Mouse (Mus musculus) spleen, embryonic (tissue): ENCODE results near the gene Ccr4.
"Not testable (repeated sequence)": the region's sequence is repeated elsewhere in the genome, so short reads cannot be mapped to it uniquely, and the experiment has no call there.

Experiments used
- CTCF ChIA-PET: fragments of 350-600 bp; sonication (Branson Sonifier 250); formaldehyde crosslinking; loops from one replicate; lab custom pipeline; 2022; lab: Charles Lee

Gene Ccr4

GRCm38 (mm10) chr9:114522501-114522900, 17.8 kb upstream of the Ccr4 start:
- CTCF ChIA-PET: no interaction called here

- CTCF ChIA-PET: no interaction called here
These were observed 17.3 kb upstream of the Ccr4 start for GRCm38 (mm10) chr9:114522041-114522440.

GRCm38 (mm10) chr9:114520529-114520928, 15.8 kb upstream of the Ccr4 start:
- CTCF ChIA-PET: not testable (repeated sequence)

GRCm38 (mm10) chr9:114518812-114519477, 14.2 kb upstream of the Ccr4 start:
- CTCF ChIA-PET: no interaction called here

GRCm38 (mm10) chr9:114517924-114518497, 13.3 kb upstream of the Ccr4 start:
- CTCF ChIA-PET: no interaction called here

- CTCF ChIA-PET: no interaction called here
These were observed 10.6 kb upstream of the Ccr4 start, which contains the start of gene C130032M10Rik for GRCm38 (mm10) chr9:114515364-114515763. Gene C130032M10Rik (plus strand): TSS chr9:114515697.

GRCm38 (mm10) chr9:114512831-114513230, 8.1 kb upstream of the Ccr4 start:
- CTCF ChIA-PET: no interaction called here

GRCm38 (mm10) chr9:114509785-114510184, 5.1 kb upstream of the Ccr4 start:
- CTCF ChIA-PET: no interaction called here

GRCm38 (mm10) chr9:114507421-114507820, 2.7 kb upstream of the Ccr4 start:
- CTCF ChIA-PET: no interaction called here

GRCm38 (mm10) chr9:114506564-114506963, 1.8 kb upstream of the Ccr4 start:
- CTCF ChIA-PET: no interaction called here

- CTCF ChIA-PET: interaction anchor here (0.7 kb wide), 1 partner anchor 13 kb away, joined by 3 read pairs; no protein-coding TSS in a partner anchor
These were observed 1.8 kb downstream of the Ccr4 start for GRCm38 (mm10) chr9:114502711-114503427.

GRCm38 (mm10) chr9:114501913-114502312, 2.8 kb downstream of the Ccr4 start:
- CTCF ChIA-PET: no interaction called here

GRCm38 (mm10) chr9:114501111-114501510, 3.6 kb downstream of the Ccr4 start:
- CTCF ChIA-PET: no interaction called here

- CTCF ChIA-PET: no interaction called here
These were observed 4.8 kb downstream of the Ccr4 start for GRCm38 (mm10) chr9:114499783-114500515.

GRCm38 (mm10) chr9:114498218-114498617, 6.5 kb downstream of the Ccr4 start:
- CTCF ChIA-PET: no interaction called here

GRCm38 (mm10) chr9:114496469-114496868, 8.2 kb downstream of the Ccr4 start:
- CTCF ChIA-PET: interaction anchor here (0.7 kb wide), 1 partner anchor 81 kb away, joined by 3 read pairs; no protein-coding TSS in a partner anchor

- CTCF ChIA-PET: no interaction called here
These were observed 17.0 kb downstream of the Ccr4 start for GRCm38 (mm10) chr9:114487481-114488258.

- CTCF ChIA-PET: no interaction called here
These were observed 17.9 kb downstream of the Ccr4 start for GRCm38 (mm10) chr9:114486808-114487207.

GRCm38 (mm10) chr9:114484771-114485170, 19.9 kb downstream of the Ccr4 start:
- CTCF ChIA-PET: no interaction called here

- CTCF ChIA-PET: no interaction called here
These were observed 23.8 kb downstream of the Ccr4 start for GRCm38 (mm10) chr9:114480940-114481339.

- CTCF ChIA-PET: no interaction called here
These were observed 27.7 kb downstream of the Ccr4 start for GRCm38 (mm10) chr9:114477019-114477418.
